Mouse (Mus musculus) midbrain, embryonic 14.5 days (tissue): ENCODE measurements around the gene Serp2. TPM values are rescaled to one million over a fixed set of nuclear protein-coding genes. Genes with fewer than 3 reads are reported as not detected.
"Not testable (repeated sequence)": the region's sequence is repeated elsewhere in the genome, so short reads cannot be mapped to it uniquely, and the experiment has no call there.

Experiments
- ATAC-seq: fragments of 200-750 bp; cut with Nextera tagmentation; 2 replicates; pipeline ENCODE4 v1.8.0; 2017; ENCODE audit warnings: moderate number of reproducible peaks, moderate library complexity; ENCODE audit not compliant: low FRiP score, low TSS enrichment
- DNase-seq: peaks from one replicate; pipeline ENCODE4 v3.0.0-alpha.2; 2015
- H3K27ac ChIP-seq: fragments of 300-500 bp; sonication (generic); replicated peaks from 2 replicates; pipeline ENCODE4 v1.5.1; 2014; ENCODE audit warnings: mild to moderate bottlenecking, low read depth, low read length, moderate library complexity
- H3K27me3 ChIP-seq: fragments of 300-500 bp; sonication (generic); 2 replicates; pipeline ENCODE4 v1.6.1; 2014; ENCODE audit warnings: low read length, control low read depth, mixed read lengths; ENCODE audit not compliant: control insufficient read depth, insufficient read depth
- H3K36me3 ChIP-seq: fragments of 300-500 bp; sonication (generic); 2 replicates; pipeline ENCODE4 v1.6.1; 2014; ENCODE audit warnings: low read length, control low read depth; ENCODE audit not compliant: control insufficient read depth, insufficient read depth
- H3K4me1 ChIP-seq: fragments of 300-500 bp; sonication (generic); 2 replicates; pipeline ENCODE4 v1.6.1; 2014; ENCODE audit warnings: mild to moderate bottlenecking, antibody characterized with exemption, low read length, control low read depth; ENCODE audit not compliant: control insufficient read depth, insufficient read depth
- H3K4me2 ChIP-seq: fragments of 300-500 bp; sonication (generic); 2 replicates; pipeline ENCODE4 v1.6.1; 2014; ENCODE audit warnings: mild to moderate bottlenecking, low read length, moderate library complexity
- H3K4me3 ChIP-seq: fragments of 300-500 bp; sonication (generic); replicated peaks from 2 replicates; pipeline ENCODE4 v1.5.1; 2014; ENCODE audit warnings: low read depth, low read length
- H3K9ac ChIP-seq: fragments of 300-500 bp; sonication (generic); replicated peaks from 2 replicates; pipeline ENCODE4 v1.6.1; 2014; ENCODE audit warnings: mild to moderate bottlenecking, low read length, moderate library complexity
- H3K9me3 ChIP-seq: fragments of 300-500 bp; sonication (generic); 2 replicates; pipeline ENCODE4 v1.6.1; 2016; ENCODE audit warnings: low read length, control low read depth, mixed read lengths; ENCODE audit not compliant: control insufficient read depth
- WGBS: fragments of 180-500 bp; shearing (Covaris S2); extraction: QIAGEN DNeasy Blood & Tissue Kit; methylation state at CpG from one replicate; pipeline ENCODE4 v1.1.7; 2014; 5-methylcytosine and 5-hydroxymethylcytosine counted together
- polyA plus RNA-seq: library from polyadenylated mRNA; unstranded; fragments of >200 nt; fragmentation: Nextera tagmentation; extraction: Ambion mirVana; gene quantifications from 2 replicates; pipeline ENCODE4 v1.2.1, GENCODE M21; 2014

Gene Serp2
- polyA plus RNA-seq, 1 experiment from 2014 or later = 153 TPM

DNA sequence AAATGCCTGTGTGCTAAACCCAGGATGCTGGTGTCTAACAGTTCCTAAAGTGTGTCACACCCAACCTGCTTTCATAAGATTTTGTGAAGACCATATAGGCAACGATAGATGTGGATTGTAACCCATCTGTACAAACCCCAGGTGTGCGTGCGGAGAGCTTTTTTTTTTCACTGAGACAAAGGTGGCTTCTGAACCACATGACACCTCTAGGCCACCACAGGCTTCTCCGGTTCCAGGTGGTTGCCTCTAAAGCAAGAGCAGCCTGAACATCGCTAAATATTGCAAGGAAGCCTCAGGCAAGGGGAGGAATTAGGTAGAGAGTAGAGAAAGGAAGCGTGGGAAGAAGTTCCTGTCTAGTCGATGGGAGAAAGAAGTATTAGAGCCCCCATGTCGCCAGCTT lies 10.0 kb upstream of the Serp2 start:
- Histone ChIP-seq H3K4me3 (no peak overlapping the region), H3K4me2 (no peak overlapping the region), H3K9ac (no peak overlapping the region), H3K27me3 (no peaks in the 10 kb centered on the region), H3K4me1 (no peaks in the 10 kb centered on the region), H3K27ac (no peak overlapping the region), H3K36me3 (no peaks in the 10 kb centered on the region), H3K9me3 (no peaks in the 10 kb centered on the region)
- ATAC-seq (no peak), DNase-seq (no peak)
- 91% methylated on average over 8 of the region's 8 CpGs for WGBS

DNA sequence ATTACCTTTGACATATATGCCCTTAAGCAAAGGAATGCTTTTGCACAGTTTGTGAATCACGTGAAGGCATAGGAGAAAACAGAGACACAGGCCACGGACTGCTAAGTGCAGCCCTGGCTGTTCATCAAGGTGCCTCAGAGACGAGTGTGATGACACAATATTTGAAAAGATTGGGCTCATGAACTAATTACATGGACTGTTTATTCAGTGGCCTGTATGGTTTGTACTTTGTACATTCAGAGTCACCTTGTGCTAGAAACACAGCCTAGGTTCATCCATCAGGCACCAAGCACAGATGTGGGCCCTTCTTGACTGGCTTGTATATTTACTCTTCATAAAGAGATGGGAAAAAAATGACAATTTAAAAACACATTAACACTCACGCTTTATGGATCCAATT lies 9.5 kb upstream of the Serp2 start:
- no peak overlapping the region for H3K4me2 ChIP-seq
- H3K27ac ChIP-seq = no peak overlapping the region
- no peaks in the 10 kb centered on the region for H3K9me3 ChIP-seq
- no peaks in the 10 kb centered on the region for H3K27me3 ChIP-seq
- ATAC-seq (no peak), DNase-seq (no peak)
- no peaks in the 10 kb centered on the region for H3K36me3 ChIP-seq
- no peaks in the 10 kb centered on the region for H3K4me1 ChIP-seq
- no peak overlapping the region for H3K9ac ChIP-seq
- WGBS = 86% methylated on average over 4 of the region's 4 CpGs
- H3K4me3 ChIP-seq = no peak overlapping the region

DNA sequence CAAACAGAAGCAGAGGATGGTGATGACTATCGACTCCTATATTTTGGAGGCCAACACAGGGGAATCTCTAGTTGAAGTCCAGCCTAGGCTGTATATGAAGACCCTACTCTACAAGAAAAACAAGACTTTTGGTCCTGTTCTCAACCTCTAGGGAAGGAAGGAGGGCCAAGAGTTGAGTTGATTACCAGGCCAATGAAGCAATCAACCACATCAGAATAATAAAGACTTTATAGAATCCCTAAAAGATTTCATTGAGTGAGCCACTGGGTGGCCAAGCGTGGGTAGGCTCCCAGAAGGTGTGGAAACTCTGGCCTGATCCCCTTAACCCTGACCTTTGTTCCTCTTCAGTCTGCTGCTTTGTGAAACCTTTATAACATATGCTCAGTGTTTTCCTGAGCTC lies 2.5 kb upstream of the Serp2 start:
- H3K36me3 ChIP-seq = no peaks in the 10 kb centered on the region
- no peak overlapping the region for H3K4me2 ChIP-seq
- no peak for ATAC-seq
- no peaks in the 10 kb centered on the region for H3K27me3 ChIP-seq
- H3K9me3 ChIP-seq = no peaks in the 10 kb centered on the region
- no peak overlapping the region for H3K9ac ChIP-seq
- 90% methylated on average over 2 of the region's 2 CpGs for WGBS
- DNase-seq = no peak
- H3K4me3 ChIP-seq = no peak overlapping the region
- H3K4me1 ChIP-seq = peaks cover 4% of the 10 kb centered on the region; the same call in 1 of the 2 replicates
- H3K27ac ChIP-seq = no peak overlapping the region

- 60% methylated on average over 8 of the region's 8 CpGs for WGBS
- H3K27ac ChIP-seq, H3K9ac ChIP-seq, DNase-seq, H3K27me3 ChIP-seq, H3K4me3 ChIP-seq, ATAC-seq, H3K9me3 ChIP-seq, H3K36me3 ChIP-seq, H3K4me2 ChIP-seq, H3K4me1 ChIP-seq: not testable (repeated sequence)
Measured at GRCm38 (mm10) chr14:76558171-76558570, 1.5 kb upstream of the Serp2 start.

- H3K27me3 ChIP-seq = no peaks in the 10 kb centered on the region
- peak overlapping the region; percentile 80 for H3K4me3 ChIP-seq
- H3K36me3 ChIP-seq = no peaks in the 10 kb centered on the region
- peak; percentile 79 for ATAC-seq
- peak; percentile 76 for DNase-seq
- peak overlapping the region; percentile 85 for H3K4me2 ChIP-seq
- WGBS = 2% methylated on average over 63 of the region's 67 CpGs
- no peaks in the 10 kb centered on the region for H3K9me3 ChIP-seq
- peaks cover 4% of the 10 kb centered on the region; the same call in 1 of the 2 replicates for H3K4me1 ChIP-seq
- peak overlapping the region; percentile 85 for H3K9ac ChIP-seq
- peak overlapping the region; percentile 87 for H3K27ac ChIP-seq
Measured at GRCm38 (mm10) chr14:76556031-76556851, 448 bp downstream of the Serp2 start.

DNA sequence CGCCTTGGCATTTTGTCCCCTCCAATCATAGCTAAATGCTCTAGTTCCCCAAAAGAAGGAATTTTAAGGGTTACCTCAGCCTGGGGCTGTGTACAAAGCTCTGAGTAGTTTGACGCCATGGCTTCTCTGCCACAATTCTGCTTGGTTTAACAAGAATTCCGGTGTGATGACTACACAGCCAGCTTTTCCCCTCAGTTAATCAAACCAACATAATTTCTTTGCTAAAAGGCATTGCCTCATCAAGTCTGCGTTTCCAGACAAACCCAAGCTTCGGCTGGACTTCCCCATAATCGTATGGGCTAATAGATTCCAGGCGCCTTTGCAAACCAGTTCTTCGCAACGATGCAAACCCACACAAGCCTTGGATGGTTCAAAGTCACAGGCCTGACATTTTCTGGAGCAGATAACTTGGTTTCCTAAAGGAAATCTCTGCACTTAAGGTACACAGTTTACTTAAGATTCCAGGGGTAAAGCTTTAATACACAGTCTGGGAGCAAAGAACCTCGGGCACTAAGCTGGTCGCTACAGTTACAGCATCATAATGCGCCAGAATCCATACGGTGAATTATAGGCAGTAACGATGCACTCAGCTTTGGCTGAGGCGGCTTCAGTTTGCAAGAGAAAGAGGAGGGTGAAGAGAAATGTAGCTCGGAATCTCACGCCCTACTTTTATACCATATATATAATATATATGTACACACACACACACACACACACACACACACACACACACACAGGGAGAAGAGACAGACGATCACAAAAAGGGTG lies 1.2 kb downstream of the Serp2 start:
- WGBS = 54% methylated on average over 18 of the region's 18 CpGs
- Histone ChIP-seq H3K27me3 (no peaks in the 10 kb centered on the region), H3K4me1 (peaks cover 4% of the 10 kb centered on the region; the same call in 1 of the 2 replicates), H3K27ac (peak overlapping the region; percentile 87), H3K4me3 (peak overlapping the region; percentile 80), H3K9me3 (no peaks in the 10 kb centered on the region), H3K9ac (peak overlapping the region; percentile 85), H3K4me2 (peak overlapping the region; percentile 85), H3K36me3 (no peaks in the 10 kb centered on the region)
- peak; percentile 17; the same call in 1 of the 2 replicates for ATAC-seq
- DNase-seq = peak; percentile 62

- Histone ChIP-seq H3K9me3 (no peaks in the 10 kb centered on the region), H3K36me3 (0 out of 2 replicates have a peak, but pooled peaks cover 12% of the 10 kb centered on the region), H3K9ac (no peak overlapping the region), H3K27ac (no peak overlapping the region), H3K4me1 (no peaks in the 10 kb centered on the region), H3K27me3 (no peaks in the 10 kb centered on the region), H3K4me3 (no peak overlapping the region), H3K4me2 (no peak overlapping the region)
- ATAC-seq (no peak), DNase-seq (no peak)
- 94% methylated on average over 6 of the region's 6 CpGs for WGBS
Measured at GRCm38 (mm10) chr14:76544136-76544535, 12.6 kb downstream of the Serp2 start.

DNA sequence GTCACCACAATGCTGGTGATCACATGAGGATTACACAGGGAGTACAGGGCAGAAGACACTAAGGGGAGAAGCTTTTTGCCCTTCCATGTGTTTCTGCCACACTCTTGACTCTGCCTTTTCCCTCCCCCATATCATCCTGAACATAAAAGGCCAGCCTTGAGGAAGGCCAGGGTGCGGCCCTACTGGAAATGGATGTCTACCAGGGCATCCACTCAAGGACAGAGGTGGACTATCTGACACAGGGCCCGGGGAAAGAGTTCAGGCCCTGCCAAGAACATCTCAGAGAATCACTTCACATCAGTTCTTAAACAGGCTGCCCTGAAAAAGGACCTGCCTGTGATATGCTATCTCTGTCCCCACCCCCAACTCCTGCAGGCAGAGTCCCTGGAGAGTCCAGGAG lies 15.3 kb downstream of the Serp2 start:
- no peak overlapping the region for H3K4me3 ChIP-seq
- DNase-seq (no peak), ATAC-seq (no peak)
- WGBS = 98% methylated on average over 2 of the region's 2 CpGs
- H3K4me1 ChIP-seq = no peaks in the 10 kb centered on the region
- H3K36me3 ChIP-seq = 0 out of 2 replicates have a peak, but pooled peaks cover 4% of the 10 kb centered on the region
- no peaks in the 10 kb centered on the region for H3K27me3 ChIP-seq
- no peak overlapping the region for H3K9ac ChIP-seq
- H3K4me2 ChIP-seq = no peak overlapping the region
- H3K27ac ChIP-seq = no peak overlapping the region
- H3K9me3 ChIP-seq = no peaks in the 10 kb centered on the region
